Mouse (Mus musculus): ENCODE measurements around the gene Chmp5. TPM values are rescaled to one million over a fixed set of nuclear protein-coding genes. Genes with fewer than 3 reads are reported as not detected.

Chmp5 gene
- polyA plus RNA-seq, 1 experiment from 2014 or later = 41.8 TPM

Small RNA genes within 50 kb of the gene (microRNA-seq; reads per million reads assigned to microRNA genes)
- gene Mir3094 = 3.2 reads per million, percentile 10 among the genes with 10 or more reads in this experiment

Other genes with a start within 250 kb of the Chmp5 start
- gene Aptx, start 245.2 kb upstream of the Chmp5 start, polyA plus RNA-seq (2015; fragmentation: Nextera tagmentation; extraction: Ambion mirVana) = 7.9 and 8.1 TPM in 2 replicates
- 103 and 120 TPM in 2 replicates for gene Dnaja1, start 226.3 kb upstream of the Chmp5 start, polyA plus RNA-seq (2015; fragmentation: Nextera tagmentation; extraction: Ambion mirVana)
- gene Smu1, start 190.5 kb upstream of the Chmp5 start, polyA plus RNA-seq (2015; fragmentation: Nextera tagmentation; extraction: Ambion mirVana) = 59.9 and 66.8 TPM in 2 replicates
- gene B4galt1, start 94.4 kb upstream of the Chmp5 start, polyA plus RNA-seq (2015; fragmentation: Nextera tagmentation; extraction: Ambion mirVana) = 29.7 and 32.6 TPM in 2 replicates
- gene Spink4, start 28.4 kb upstream of the Chmp5 start, polyA plus RNA-seq (2015; fragmentation: Nextera tagmentation; extraction: Ambion mirVana) = 0.90 and 2.9 TPM in 2 replicates
- 99.7 and 103 TPM in 2 replicates for gene Bag1, start 113 bp upstream of the Chmp5 start, polyA plus RNA-seq (2015; fragmentation: Nextera tagmentation; extraction: Ambion mirVana)
- gene Nfx1, start 22.5 kb downstream of the Chmp5 start, polyA plus RNA-seq (2015; fragmentation: Nextera tagmentation; extraction: Ambion mirVana) = 30.5 and 31.5 TPM in 2 replicates
- gene Aqp7, start 99.7 kb downstream of the Chmp5 start, polyA plus RNA-seq (2015; fragmentation: Nextera tagmentation; extraction: Ambion mirVana) = 1.1 and 1.4 TPM in 2 replicates
- 10.4 and 11.4 TPM in 2 replicates for gene Aqp3, start 149.8 kb downstream of the Chmp5 start, polyA plus RNA-seq (2015; fragmentation: Nextera tagmentation; extraction: Ambion mirVana)
- 8.5 and 10.1 TPM in 2 replicates for gene Nol6, start 176.0 kb downstream of the Chmp5 start, polyA plus RNA-seq (2015; fragmentation: Nextera tagmentation; extraction: Ambion mirVana)
- 47.9 and 56.0 TPM in 2 replicates for gene Ube2r2, start 187.3 kb downstream of the Chmp5 start, polyA plus RNA-seq (2015; fragmentation: Nextera tagmentation; extraction: Ambion mirVana)